Mouse (Mus musculus): ENCODE measurements around the gene Stard3nl.

- TF ChIP-seq CTCF (IDR thresholded peaks at IDR 0.05; ENCODE audit: low read depth, low read length) (no peak), POLR2A (IDR thresholded peaks at IDR 0.05; ENCODE audit: borderline replicate concordance, low read depth, low read length) (no peak)
Observed at GRCm38 (mm10) chr13:19389434-19389833, 6.2 kb downstream of the Stard3nl start.

Measured in bone marrow macrophage, adult 2 months (primary cell).